Mouse (Mus musculus) liver, embryonic 13.5 days (tissue): ENCODE measurements around the gene Nuak1. TPM values are rescaled to one million over a fixed set of nuclear protein-coding genes. Genes with fewer than 3 reads are reported as not detected.

Experiments
- ATAC-seq: fragments of 200-750 bp; cut with Nextera tagmentation; 2 replicates; pipeline ENCODE4 v1.8.0; 2017; ENCODE audit warnings: low read depth, mild to moderate bottlenecking, moderate number of reproducible peaks, moderate library complexity
- DNase-seq: peaks from one replicate; pipeline ENCODE4 v3.0.0; 2022
- H3K27ac ChIP-seq: fragments of 300-500 bp; sonication (generic); 2 replicates; pipeline ENCODE4 v1.5.1; 2015; ENCODE audit warnings: moderate library complexity, mild to moderate bottlenecking, inconsistent platforms
- H3K27me3 ChIP-seq: fragments of 300-500 bp; sonication (generic); 2 replicates; pipeline ENCODE4 v1.6.1; 2015; ENCODE audit warnings: mild to moderate bottlenecking, inconsistent platforms
- H3K36me3 ChIP-seq: fragments of 300-500 bp; sonication (generic); 2 replicates; pipeline ENCODE4 v1.6.1; 2015; ENCODE audit warnings: mild to moderate bottlenecking, inconsistent platforms
- H3K4me1 ChIP-seq: fragments of 300-500 bp; sonication (generic); replicated peaks from 2 replicates; pipeline ENCODE4 v1.6.1; 2015; ENCODE audit warnings: inconsistent platforms
- H3K4me2 ChIP-seq: fragments of 300-500 bp; sonication (generic); 2 replicates; pipeline ENCODE4 v1.6.1; 2015; ENCODE audit warnings: inconsistent platforms, mild to moderate bottlenecking, moderate library complexity
- H3K4me3 ChIP-seq: fragments of 300-500 bp; sonication (generic); replicated peaks from 2 replicates; pipeline ENCODE4 v1.5.1; 2015; ENCODE audit warnings: mild to moderate bottlenecking, inconsistent platforms
- H3K9ac ChIP-seq: fragments of 300-500 bp; sonication (generic); 2 replicates; pipeline ENCODE4 v1.6.1; 2015; ENCODE audit warnings: mild to moderate bottlenecking, inconsistent platforms
- H3K9me3 ChIP-seq: fragments of 300-500 bp; sonication (generic); replicated peaks from 2 replicates; pipeline ENCODE4 v1.6.1; 2016; ENCODE audit warnings: inconsistent platforms
- WGBS: fragments of 180-500 bp; shearing (Covaris S2); methylation state at CpG from one replicate; pipeline ENCODE4 v1.1.7; 2015; ENCODE audit not compliant: insufficient replicate concordance; 5-methylcytosine and 5-hydroxymethylcytosine counted together
- polyA plus RNA-seq: library from polyadenylated mRNA; unstranded; fragments of >200 nt; fragmentation: Nextera tagmentation; extraction: Ambion mirVana; gene quantifications from 2 replicates; pipeline ENCODE4 v1.2.1, GENCODE M21; 2015

The Nuak1 gene
- polyA plus RNA-seq, 1 experiment from 2014 or later = 0.12 TPM

DNA sequence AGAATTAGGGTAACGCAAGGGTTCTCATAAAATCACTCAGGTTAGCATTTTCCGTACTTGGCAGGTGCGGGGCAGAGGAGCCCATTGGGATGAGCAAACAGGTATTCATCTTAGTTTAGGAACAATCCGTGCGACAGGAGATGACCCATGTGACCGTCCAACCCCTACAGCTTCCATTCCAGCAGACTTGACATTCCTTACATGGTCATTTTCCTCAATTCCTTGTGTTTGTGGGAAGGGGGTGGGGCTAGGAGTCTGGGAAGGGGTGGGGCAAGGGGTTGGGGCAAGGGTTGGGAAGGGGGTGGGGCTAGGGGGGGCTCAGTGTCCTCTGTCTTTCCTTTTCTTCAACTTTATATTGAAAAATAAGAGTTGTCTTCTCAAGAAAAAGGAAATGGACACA is 6.3 kb upstream of the Nuak1 start:
- Histone ChIP-seq H3K36me3 (no peaks in the 10 kb centered on the region), H3K9ac (no peak overlapping the region), H3K4me1 (peaks cover 3% of the 10 kb centered on the region; the same call in 1 of the 2 replicates), H3K27ac (no peak overlapping the region), H3K4me3 (no peak overlapping the region), H3K4me2 (no peak overlapping the region), H3K9me3 (no peaks in the 10 kb centered on the region), H3K27me3 (peaks cover 20% of the 10 kb centered on the region)
- DNase-seq (no peak), ATAC-seq (no peak)
- WGBS = 86% methylated on average over 6 of the region's 6 CpGs

DNA sequence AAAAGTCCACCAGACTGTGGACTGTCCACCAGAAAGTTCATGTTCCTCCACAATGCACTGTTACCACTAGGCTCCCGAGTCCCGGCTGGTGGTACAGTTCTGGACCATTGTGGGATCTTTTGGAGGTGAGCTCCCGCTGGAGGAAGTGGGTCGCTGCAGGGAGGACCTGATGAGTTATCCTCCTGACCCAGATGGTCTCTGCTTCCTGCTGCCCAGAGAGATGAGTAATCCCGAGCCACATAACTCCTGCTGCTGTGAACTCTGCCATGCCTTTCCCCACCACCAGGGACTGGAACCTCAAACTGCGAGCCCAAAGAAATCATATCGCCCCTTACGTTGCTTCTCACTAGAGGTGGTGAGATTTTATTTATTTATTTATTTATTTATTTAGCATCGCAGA is 4.0 kb upstream of the Nuak1 start:
- Histone ChIP-seq H3K27ac (no peak overlapping the region), H3K9ac (no peak overlapping the region), H3K4me2 (no peak overlapping the region), H3K4me1 (peaks cover 15% of the 10 kb centered on the region), H3K36me3 (no peaks in the 10 kb centered on the region), H3K4me3 (no peak overlapping the region), H3K9me3 (no peaks in the 10 kb centered on the region), H3K27me3 (peaks cover 43% of the 10 kb centered on the region)
- WGBS = 33% methylated on average over 9 of the region's 9 CpGs
- DNase-seq (no peak), ATAC-seq (no peak)

DNA sequence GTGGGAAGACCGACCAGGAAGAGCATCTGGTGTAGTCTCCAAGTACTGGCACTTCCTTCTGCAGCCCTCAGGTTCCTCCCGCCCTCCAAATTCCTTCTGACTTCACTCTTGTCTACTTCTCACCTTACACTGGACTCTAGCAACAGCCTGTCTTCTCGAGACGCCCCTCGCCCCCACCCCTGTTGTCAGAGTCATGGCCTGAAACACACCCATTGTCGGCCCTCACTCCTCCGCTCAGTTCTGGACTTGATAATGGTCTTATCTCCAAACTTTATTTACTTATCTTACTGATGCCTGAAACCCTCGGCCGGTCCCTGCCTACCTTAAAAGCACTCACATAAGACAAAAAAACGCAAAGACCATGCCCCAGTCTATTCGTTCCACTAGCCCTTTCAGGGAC is 1.4 kb upstream of the Nuak1 start:
- WGBS = 24% methylated on average over 11 of the region's 11 CpGs
- Histone ChIP-seq H3K4me2 (peak overlapping the region; percentile 71), H3K36me3 (no peaks in the 10 kb centered on the region), H3K4me1 (peaks cover 15% of the 10 kb centered on the region), H3K9ac (no peak overlapping the region), H3K9me3 (no peaks in the 10 kb centered on the region), H3K4me3 (peak overlapping the region; percentile 62; the same call in 1 of the 2 replicates), H3K27me3 (peaks cover 67% of the 10 kb centered on the region), H3K27ac (no peak overlapping the region)
- ATAC-seq = no peak
- DNase-seq = no peak

DNA sequence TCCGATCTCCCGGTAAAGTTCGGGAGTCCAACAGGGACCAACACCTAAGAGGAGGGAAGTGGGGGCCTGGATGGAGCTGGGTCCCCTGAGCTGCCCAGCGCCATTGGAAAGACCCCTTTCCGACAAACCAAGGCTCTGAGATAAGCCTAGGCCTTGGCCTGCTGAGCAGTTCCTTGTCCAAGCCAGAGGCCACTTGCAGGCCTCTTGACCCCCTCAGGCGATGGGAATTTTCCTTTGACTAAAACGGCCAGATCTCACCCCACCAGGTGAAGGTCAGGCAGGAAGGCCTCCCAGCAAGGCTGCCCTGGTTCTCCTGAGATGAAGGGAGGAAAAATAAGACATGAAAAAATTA is 1.0 kb upstream of the Nuak1 start:
- 8% methylated on average over 7 of the region's 7 CpGs for WGBS
- DNase-seq (no peak), ATAC-seq (no peak)
- Histone ChIP-seq H3K9ac (peak overlapping the region; percentile 70), H3K4me1 (peaks cover 15% of the 10 kb centered on the region), H3K4me3 (peak overlapping the region; percentile 62), H3K36me3 (no peaks in the 10 kb centered on the region), H3K4me2 (peak overlapping the region; percentile 71), H3K27ac (peak overlapping the region; percentile 71; the same call in 1 of the 2 replicates), H3K27me3 (peaks cover 67% of the 10 kb centered on the region), H3K9me3 (no peaks in the 10 kb centered on the region)

DNA sequence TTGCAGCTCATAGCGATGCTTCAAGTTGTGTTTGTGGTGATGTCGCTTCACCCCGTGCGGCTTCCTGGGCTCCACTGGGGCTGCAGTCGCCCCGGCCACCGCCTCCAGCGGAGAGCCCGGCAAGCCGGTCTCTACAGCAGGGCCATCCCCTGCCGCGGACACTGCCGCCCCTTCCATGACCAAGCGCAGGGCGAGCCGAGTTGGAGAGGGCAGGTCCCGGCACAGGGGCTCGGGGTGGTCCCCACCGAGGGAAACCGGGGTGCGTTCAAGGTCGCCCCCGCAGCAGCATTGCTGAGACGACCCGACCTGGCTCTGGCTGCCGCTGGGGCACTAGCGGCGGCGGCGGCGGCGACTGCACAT is 236 bp downstream of the Nuak1 start:
- Histone ChIP-seq H3K4me1 (peaks cover 15% of the 10 kb centered on the region), H3K27ac (no peak overlapping the region), H3K4me2 (peak overlapping the region; percentile 71), H3K9me3 (no peaks in the 10 kb centered on the region), H3K27me3 (peaks cover 67% of the 10 kb centered on the region), H3K4me3 (peak overlapping the region; percentile 62), H3K36me3 (no peaks in the 10 kb centered on the region), H3K9ac (peak overlapping the region; percentile 53)
- ATAC-seq = peak; percentile 49; the same call in 1 of the 2 replicates
- WGBS = under 1% methylated on average over 30 of the region's 32 CpGs
- DNase-seq = no peak

DNA sequence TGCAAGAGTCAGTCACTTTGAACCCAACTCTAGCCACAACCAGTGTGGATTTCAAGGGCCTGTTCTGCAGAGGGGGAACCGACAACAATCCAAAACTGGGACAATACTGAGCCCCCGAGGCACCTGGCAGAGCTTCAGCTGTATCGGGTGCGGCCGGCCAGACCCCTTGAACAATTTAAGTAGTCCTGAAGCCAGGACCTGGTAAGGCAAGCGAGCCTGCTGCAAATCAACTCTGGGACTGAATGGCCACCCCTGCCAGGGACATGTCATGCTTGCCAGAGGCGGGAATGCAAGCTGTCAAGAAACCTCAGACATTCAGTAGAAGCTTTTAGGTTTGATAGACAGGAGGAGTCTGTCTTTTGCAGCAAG is 1.2 kb downstream of the Nuak1 start:
- Histone ChIP-seq H3K9ac (no peak overlapping the region), H3K36me3 (no peaks in the 10 kb centered on the region), H3K4me2 (peak overlapping the region; percentile 71), H3K27ac (no peak overlapping the region), H3K4me1 (peaks cover 15% of the 10 kb centered on the region), H3K27me3 (peaks cover 67% of the 10 kb centered on the region), H3K9me3 (no peaks in the 10 kb centered on the region), H3K4me3 (peak overlapping the region; percentile 62)
- WGBS = 34% methylated on average over 7 of the region's 7 CpGs
- no peak for ATAC-seq
- no peak for DNase-seq

DNA sequence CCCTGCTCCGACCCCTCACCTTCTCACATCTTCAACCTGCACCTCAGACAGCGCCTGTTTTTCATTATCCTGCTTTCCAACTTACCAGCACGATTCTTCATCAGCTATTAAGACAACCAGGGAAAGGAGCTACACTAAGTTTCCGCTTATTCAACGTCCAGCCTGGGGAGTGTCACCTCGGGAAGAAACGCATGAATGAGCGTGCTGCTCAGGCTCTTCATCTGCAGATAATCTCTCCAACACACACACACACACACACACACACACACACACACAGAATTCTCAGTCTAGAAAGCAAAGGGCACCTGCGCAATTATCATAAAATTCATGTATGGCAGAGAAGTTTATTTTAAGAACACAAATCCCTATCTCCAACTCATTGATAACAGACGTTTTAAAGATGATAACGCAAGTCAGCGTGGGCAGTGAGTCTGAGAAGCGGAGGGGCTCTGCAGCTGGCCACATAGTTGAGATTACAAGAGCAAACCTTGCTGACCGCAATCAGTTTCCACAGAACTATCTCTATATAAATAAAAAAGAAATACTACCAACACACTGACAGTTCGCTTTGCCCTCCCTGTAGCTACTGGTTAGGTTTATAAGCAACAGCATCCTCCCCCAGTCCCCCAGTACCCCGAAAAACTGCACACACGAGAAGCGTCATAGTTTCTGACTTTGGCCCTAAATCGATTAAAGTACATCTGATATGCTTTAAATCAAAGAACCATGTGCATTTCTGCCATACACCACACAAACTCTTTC is 1.8 kb downstream of the Nuak1 start:
- no peak overlapping the region for H3K27ac ChIP-seq
- no peaks in the 10 kb centered on the region for H3K9me3 ChIP-seq
- no peak for DNase-seq
- 32% methylated on average over 19 of the region's 19 CpGs for WGBS
- peak overlapping the region; percentile 62; the same call in 1 of the 2 replicates for H3K4me3 ChIP-seq
- ATAC-seq = no peak
- H3K36me3 ChIP-seq = no peaks in the 10 kb centered on the region
- peaks cover 15% of the 10 kb centered on the region for H3K4me1 ChIP-seq
- peaks cover 66% of the 10 kb centered on the region for H3K27me3 ChIP-seq
- no peak overlapping the region for H3K9ac ChIP-seq
- H3K4me2 ChIP-seq = peak overlapping the region; percentile 71

DNA sequence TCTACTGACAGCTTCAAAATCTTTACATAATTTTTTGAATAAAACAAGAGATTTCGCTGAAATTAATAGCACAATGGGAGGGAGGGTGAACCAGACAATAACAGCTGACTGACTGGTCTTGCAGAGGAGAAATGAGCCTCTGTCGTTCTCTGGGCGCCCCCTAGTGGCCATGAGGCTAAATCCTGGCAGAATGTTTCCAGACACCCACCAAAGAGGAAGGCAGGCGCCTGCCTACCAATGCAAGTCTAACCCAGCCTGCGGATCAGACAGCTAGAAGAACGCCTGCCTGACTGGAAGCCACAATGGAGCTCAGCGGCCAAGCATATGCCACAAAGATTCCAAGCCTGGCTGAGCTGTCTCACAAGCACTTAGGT is 2.4 kb downstream of the Nuak1 start:
- no peak for ATAC-seq
- H3K4me3 ChIP-seq = no peak overlapping the region
- peaks cover 15% of the 10 kb centered on the region for H3K4me1 ChIP-seq
- no peak overlapping the region for H3K27ac ChIP-seq
- H3K36me3 ChIP-seq = no peaks in the 10 kb centered on the region
- H3K4me2 ChIP-seq = 0 out of 2 replicates have a peak overlapping the region, but pooled peaks have one; percentile 6
- peak; percentile 52 for DNase-seq
- peaks cover 61% of the 10 kb centered on the region for H3K27me3 ChIP-seq
- 2% methylated on average over 7 of the region's 7 CpGs for WGBS
- H3K9ac ChIP-seq = no peak overlapping the region
- no peaks in the 10 kb centered on the region for H3K9me3 ChIP-seq

DNA sequence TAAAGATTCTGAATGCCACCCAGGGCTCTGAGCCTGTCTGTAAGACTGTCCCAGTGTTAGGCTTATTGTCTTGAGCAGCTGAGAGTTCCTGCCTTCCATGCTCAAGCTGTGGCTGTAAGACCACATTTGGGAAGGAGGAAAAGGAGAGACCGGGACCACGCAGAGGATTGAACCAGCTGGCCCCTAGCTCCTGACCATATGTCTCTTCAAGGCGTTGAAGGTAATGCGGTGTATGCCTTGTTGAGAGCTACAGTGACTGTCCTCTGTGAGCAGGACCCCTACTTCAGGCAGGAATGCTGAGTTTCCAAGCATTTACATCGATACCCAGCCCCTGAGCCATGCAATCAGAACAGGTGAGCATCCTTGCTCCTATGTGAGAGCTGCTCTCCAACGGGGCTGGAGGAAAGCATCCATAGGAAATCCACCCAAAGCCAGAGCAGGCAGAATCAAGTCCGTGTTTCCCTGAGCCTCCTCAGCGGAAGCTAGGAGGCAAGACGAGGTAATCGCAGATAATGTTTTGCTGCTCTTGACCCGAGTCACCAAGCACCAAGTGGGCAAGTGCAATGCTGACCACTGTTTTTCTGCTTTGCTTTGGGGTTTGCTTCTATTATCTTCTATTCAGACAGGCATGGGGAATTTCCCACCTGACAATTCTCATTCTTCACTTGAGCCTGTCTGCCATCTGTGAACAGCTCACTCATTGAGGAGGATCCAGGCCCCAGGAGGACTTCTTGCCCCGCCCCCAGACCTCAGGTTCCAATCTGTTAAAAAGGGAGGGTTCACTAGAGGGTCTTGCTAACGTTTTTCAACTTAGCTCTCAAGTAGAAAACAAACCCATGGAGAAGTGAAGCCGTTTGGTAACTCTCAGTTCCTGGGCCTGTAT is 3.0 kb downstream of the Nuak1 start:
- Histone ChIP-seq H3K27me3 (peaks cover 55% of the 10 kb centered on the region), H3K4me2 (no peak overlapping the region), H3K27ac (no peak overlapping the region), H3K9me3 (no peaks in the 10 kb centered on the region), H3K4me1 (peaks cover 15% of the 10 kb centered on the region), H3K36me3 (no peaks in the 10 kb centered on the region), H3K9ac (no peak overlapping the region), H3K4me3 (no peak overlapping the region)
- WGBS = 39% methylated on average over 14 of the region's 14 CpGs
- no peak for DNase-seq
- ATAC-seq = no peak

DNA sequence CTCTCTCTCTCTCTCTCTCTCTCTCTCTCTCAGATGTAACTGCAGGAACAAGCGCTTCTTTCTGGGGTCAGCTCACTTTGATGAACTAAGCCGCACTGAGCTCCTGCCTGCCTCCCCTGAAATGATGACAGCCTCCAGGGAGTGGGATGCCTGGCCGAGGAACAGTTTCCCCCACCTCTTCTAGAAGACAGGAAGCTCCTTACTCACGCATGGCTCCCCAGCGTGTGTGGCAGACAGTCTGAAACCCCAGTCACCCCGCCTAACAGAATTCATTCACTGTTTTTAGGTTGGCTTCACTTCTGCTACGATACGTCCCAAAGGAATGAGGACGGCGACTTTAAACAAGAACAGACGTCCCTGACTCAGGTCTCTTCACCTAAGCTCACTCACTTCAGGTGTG is 4.5 kb downstream of the Nuak1 start:
- peaks cover 7% of the 10 kb centered on the region for H3K4me1 ChIP-seq
- no peak overlapping the region for H3K27ac ChIP-seq
- DNase-seq (no peak), ATAC-seq (no peak)
- no peak overlapping the region for H3K9ac ChIP-seq
- H3K9me3 ChIP-seq = no peaks in the 10 kb centered on the region
- H3K27me3 ChIP-seq = peaks cover 40% of the 10 kb centered on the region
- H3K4me3 ChIP-seq = no peak overlapping the region
- no peak overlapping the region for H3K4me2 ChIP-seq
- 56% methylated on average over 11 of the region's 11 CpGs for WGBS
- H3K36me3 ChIP-seq = no peaks in the 10 kb centered on the region

DNA sequence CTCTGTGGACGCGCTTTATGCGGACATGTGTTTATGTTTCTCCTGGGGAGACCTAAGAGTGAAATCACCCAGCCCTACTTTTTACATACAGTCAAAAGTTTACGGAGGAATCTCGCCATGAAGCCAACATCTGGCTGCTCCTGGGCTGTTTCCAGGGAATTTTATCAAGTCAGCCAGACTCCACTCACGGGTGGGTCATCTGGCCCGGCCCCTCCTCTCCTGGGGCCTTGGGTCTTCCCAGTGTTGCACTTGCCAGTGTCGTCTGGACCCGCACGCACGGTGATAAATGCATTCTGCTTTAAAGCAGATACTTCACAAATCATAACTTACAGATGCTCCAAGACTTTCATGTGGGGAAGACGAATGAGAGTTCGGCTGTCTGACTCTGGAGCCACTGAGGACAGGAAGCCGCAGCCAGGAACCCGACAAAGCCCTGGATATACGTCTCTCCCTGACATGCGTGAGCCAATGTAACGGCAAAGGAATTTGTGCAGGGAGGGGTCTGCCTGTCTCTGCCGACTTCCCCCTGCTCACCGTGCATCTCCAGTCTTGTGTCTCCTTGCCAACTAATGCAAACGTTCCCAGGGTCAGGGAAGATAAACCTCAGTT is 7.1 kb downstream of the Nuak1 start:
- Histone ChIP-seq H3K27ac (no peak overlapping the region), H3K4me2 (no peak overlapping the region), H3K36me3 (no peaks in the 10 kb centered on the region), H3K9me3 (no peaks in the 10 kb centered on the region), H3K4me3 (no peak overlapping the region), H3K27me3 (peaks cover 14% of the 10 kb centered on the region), H3K4me1 (no peaks in the 10 kb centered on the region), H3K9ac (no peak overlapping the region)
- 67% methylated on average over 21 of the region's 21 CpGs for WGBS
- DNase-seq = no peak
- no peak for ATAC-seq
